Mouse (Mus musculus) brain, embryonic 14.5 days (tissue): ENCODE data around the gene Plekha7. TPM values are rescaled to one million over a fixed set of nuclear protein-coding genes. Genes with fewer than 3 reads are reported as not detected.

Experiments used
- DNase-seq: peaks from one replicate; pipeline ENCODE4 v3.0.0-alpha.2; 2011; ENCODE audit warnings: low read depth
- CTCF ChIP-seq: fragments of 200-500 bp; IDR thresholded peaks from 2 replicates; pipeline ENCODE4 v1.5.1; 2012; ENCODE audit warnings: inconsistent platforms, mild to moderate bottlenecking, moderate library complexity, borderline replicate concordance; ENCODE audit not compliant: insufficient read depth, insufficient read length; ENCODE audit errors: extremely low read depth
- POLR2A ChIP-seq: fragments of 200-500 bp; IDR thresholded peaks from 2 replicates; pipeline ENCODE4 v1.6.1; 2012; ENCODE audit warnings: mild to moderate bottlenecking, inconsistent platforms, borderline replicate concordance; ENCODE audit not compliant: poor library complexity, insufficient read depth, insufficient read length, severe bottlenecking; ENCODE audit errors: extremely low read depth
- polyA plus RNA-seq: library from polyadenylated mRNA; depleted of rRNA; stranded (reverse); fragments of >200 nt; gene quantifications from 2 replicates; pipeline ENCODE4 v1.2.3, GENCODE M21; 2012

Gene Plekha7
- polyA plus RNA-seq, 1 experiment = 13.5 TPM

- no peak for DNase-seq
- TF ChIP-seq CTCF (no peak), POLR2A (no peak)
Measured at GRCm38 (mm10) chr7:116194996-116195395, 113.2 kb downstream of the Plekha7 start.

DNA sequence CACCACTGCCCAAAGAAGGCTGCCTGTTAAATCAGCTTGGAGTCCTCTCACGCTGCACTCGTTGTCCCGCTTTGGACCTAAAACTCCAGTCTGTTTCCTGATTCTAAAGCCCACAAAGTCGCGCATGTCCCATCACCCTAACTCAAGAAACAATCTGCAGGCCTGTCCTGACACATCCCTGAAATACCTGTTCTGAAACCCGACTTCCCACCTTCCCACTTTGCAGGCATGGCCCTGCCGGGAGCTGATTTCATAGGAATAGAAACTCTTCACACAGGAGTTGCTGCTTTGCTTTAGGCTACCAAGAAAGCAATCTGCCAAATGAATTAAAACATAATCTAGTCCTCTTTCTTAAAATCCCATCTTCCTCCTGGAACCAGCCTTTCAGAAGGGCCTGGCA, 115.2 kb downstream of the Plekha7 start:
- TF ChIP-seq POLR2A (no peak), CTCF (no peak)
- no peak for DNase-seq

DNA sequence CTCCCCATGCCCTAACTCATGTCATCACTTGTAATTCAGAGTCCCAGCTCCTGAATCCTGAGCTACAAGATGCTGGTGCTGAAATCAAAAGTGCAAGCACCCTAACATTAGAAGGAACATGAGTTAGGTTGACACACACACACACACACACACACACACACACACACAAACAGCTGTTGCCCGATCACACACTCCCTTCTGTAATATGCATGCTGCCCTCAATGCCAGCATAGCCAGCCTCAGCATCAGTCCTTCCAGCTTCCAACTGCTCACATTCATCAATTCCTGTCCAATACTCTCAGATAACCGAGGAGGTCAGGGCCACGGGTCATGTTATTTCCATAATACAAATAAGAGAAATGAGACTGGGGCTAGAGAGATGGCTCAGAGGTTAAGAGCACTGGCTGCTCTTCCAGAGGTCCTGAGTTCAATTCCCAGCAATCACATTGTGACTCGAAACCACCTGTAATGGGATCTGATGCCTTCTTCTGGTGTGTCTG, 116.0 kb downstream of the Plekha7 start:
- TF ChIP-seq POLR2A = no peak
- TF ChIP-seq CTCF = no peak
- DNase-seq = no peak

DNA sequence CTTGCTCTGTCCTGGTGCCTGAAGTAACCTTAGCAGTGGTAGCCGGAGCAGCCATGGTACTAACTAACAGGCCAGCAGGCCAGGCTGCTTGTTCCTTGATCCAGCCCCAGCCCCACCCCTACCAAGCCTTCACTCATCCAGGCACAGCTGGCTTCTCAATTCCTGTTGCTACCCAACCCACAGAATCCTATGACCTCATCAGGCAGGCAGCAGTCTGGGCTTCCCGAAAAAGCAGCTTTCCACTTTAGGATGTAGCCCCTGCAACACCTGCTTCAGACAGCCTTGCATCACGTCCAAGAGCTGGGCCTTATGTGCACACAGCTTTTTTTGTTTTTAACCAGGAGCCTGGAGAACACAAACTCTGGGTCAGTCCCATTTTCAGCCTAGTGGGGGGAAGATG, 117.0 kb downstream of the Plekha7 start:
- TF ChIP-seq CTCF (no peak), POLR2A (no peak)
- peak; percentile 83 for DNase-seq

GRCm38 (mm10) chr7:116189708-116190107, 118.5 kb downstream of the Plekha7 start:
- TF ChIP-seq CTCF = no peak
- TF ChIP-seq POLR2A = no peak
- peak; percentile 68 for DNase-seq

GRCm38 (mm10) chr7:116188391-116188790, 119.8 kb downstream of the Plekha7 start:
- no peak for TF ChIP-seq POLR2A
- TF ChIP-seq CTCF = no peak
- no peak for DNase-seq

GRCm38 (mm10) chr7:116187521-116187920, 120.7 kb downstream of the Plekha7 start:
- DNase-seq = no peak
- no peak for TF ChIP-seq CTCF
- TF ChIP-seq POLR2A = no peak

- TF ChIP-seq POLR2A (no peak), CTCF (no peak)
- peak; percentile 49 for DNase-seq
Measured at GRCm38 (mm10) chr7:116186847-116187246, 121.3 kb downstream of the Plekha7 start.

DNA sequence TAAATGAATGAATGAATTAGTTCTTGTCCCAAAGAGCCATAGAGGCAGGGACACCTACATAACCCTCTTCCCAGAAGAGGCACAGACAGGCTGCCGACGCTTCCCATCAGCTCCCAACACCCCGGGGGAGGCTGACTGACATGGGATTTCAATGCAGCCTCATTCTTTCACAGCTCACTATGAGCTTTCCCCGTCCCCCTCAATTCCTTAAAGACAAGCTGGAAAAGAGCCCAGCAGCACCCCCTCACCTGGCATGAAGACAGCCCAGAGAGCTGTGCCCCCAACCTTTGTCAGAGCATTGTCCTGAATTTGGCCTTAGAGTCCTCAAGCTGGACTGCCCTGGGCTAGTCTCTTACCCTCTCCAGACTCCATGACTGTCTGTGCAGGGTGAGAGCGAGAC, 122.0 kb downstream of the Plekha7 start:
- no peak for DNase-seq
- no peak for TF ChIP-seq POLR2A
- no peak for TF ChIP-seq CTCF

DNA sequence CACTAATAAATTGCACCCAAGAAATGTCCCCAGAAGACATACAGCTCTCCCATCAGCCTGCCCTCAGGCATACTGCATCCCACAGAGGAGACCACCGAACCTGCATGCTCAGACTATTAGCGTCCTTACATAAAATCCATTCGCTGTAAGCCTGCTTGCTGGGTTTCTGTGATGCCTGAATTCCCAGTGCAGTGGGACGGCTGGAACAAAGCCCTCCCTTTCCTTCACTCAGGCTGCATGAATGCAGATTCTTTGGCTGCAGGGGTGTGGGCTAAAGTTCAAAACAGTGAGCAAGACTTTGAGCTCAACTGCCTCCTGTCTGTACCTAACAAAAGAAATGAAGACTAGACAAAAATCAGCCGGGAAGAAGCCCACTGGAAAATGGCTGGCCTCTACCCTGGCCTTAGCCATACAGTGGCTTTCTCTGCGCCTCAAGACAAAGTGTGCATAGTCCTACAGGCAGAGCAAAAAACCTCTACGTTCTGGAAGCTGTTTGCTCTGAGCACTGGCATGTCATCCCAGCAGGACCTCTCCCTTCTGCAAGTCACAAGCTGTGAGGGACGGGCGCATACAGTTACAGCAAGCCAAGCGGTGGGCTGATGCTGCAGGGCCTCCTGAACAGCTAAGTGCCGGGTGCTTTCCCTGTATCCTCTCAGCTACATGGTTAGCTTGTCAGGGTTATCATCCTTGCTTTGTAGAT, 123.7 kb downstream of the Plekha7 start:
- TF ChIP-seq POLR2A = no peak
- TF ChIP-seq CTCF = no peak
- DNase-seq = peak; percentile 81

DNA sequence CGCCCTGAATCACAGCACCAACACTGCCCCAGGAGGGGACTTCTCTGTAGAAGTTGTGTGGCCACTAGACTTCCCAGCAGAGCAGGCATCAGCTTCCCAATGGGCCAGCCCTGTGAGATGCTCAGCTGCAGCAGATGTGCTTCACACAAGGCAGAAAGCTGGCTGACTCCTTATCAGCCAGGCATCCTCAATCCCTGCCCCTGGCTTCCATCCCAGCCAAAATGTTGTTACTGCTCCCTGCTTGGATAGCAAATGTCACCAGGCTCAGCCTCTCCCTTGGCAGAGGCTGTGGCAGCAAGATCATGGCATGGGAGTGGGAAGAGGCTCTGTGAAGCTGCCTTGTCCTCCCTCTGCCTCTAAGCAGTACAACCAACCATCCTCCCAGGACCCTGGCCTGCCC, 125.7 kb downstream of the Plekha7 start:
- no peak for DNase-seq
- TF ChIP-seq POLR2A = no peak
- no peak for TF ChIP-seq CTCF

- no peak for DNase-seq
- TF ChIP-seq CTCF (no peak), POLR2A (no peak)
Measured at GRCm38 (mm10) chr7:116181444-116181946, 126.7 kb downstream of the Plekha7 start.

DNA sequence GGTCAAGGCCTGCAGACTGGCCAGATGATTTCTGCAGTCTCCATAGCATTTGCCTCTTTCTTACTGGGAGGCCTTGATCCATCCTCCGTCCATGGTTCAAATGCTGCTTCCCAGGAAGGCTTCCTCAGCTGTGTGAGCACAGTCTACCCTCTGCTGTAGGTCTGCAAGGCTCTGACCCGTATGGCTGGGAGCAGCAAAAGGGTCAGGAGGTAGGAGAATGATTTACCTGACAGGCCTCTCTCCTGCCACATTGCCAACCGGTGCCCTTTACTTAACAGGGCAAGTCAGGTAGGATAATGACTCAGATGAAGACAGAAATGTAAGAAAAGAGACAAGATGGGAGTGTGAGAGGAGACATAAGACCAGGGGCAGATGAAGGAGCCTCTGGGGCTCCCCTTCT, 129.3 kb downstream of the Plekha7 start:
- TF ChIP-seq POLR2A (no peak), CTCF (no peak)
- no peak for DNase-seq

- TF ChIP-seq CTCF = no peak
- TF ChIP-seq POLR2A = no peak
- peak; percentile 53 for DNase-seq
Measured at GRCm38 (mm10) chr7:116172774-116173173, 135.4 kb downstream of the Plekha7 start.
